Mouse (Mus musculus): Measurements from ENCODE around the gene Styxl1.

Styxl1 gene

DNA sequence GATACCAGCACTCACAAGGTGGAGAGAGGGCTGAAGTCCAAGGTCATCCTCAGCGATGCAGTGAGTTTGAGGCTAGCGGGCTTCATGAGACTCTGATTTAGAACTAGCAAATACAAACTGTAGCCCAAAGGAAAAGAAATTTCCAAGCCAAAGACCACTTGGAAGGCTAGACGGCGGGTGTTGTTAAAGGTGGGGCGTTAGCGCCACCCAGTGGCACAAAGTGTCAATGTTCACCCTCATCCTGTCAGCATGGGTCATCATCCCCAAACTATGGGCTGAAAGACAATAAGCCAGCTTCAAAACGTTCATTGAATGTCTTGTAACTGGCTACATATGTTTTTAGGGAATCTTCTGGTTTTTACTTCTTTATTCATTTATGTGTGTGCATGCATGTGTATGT lies 14.7 kb downstream of the Styxl1 start:
- DNase-seq = peak; percentile 82

- no peak for DNase-seq
Observed at GRCm38 (mm10) chr5:135761881-135762280, 16.3 kb downstream of the Styxl1 start.

GRCm38 (mm10) chr5:135751595-135751994 lies 26.6 kb downstream of the Styxl1 start:
- no peak for DNase-seq

DNA sequence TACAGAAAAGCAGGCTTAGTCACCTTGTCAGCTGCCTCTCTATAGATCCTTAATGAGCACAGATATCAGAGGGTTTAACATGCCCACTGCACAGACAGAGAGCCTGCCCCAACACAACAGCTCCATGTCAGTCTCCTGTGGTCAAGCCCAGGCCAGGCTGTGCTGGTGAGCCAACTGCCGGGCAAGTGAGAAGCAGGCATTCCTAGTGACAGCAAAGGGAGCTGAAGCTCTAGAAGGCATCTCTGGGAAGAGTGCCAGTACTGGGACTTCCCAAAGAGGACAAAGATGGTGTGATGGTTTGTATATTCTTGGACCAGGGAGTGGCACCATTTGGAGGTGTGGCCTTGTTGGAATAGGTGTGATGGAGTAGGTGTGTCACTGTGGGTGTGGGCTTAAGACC lies 27.1 kb downstream of the Styxl1 start:
- DNase-seq = no peak

GRCm38 (mm10) chr5:135744742-135745141 lies 33.4 kb downstream of the Styxl1 start:
- DNase-seq = no peak

DNA sequence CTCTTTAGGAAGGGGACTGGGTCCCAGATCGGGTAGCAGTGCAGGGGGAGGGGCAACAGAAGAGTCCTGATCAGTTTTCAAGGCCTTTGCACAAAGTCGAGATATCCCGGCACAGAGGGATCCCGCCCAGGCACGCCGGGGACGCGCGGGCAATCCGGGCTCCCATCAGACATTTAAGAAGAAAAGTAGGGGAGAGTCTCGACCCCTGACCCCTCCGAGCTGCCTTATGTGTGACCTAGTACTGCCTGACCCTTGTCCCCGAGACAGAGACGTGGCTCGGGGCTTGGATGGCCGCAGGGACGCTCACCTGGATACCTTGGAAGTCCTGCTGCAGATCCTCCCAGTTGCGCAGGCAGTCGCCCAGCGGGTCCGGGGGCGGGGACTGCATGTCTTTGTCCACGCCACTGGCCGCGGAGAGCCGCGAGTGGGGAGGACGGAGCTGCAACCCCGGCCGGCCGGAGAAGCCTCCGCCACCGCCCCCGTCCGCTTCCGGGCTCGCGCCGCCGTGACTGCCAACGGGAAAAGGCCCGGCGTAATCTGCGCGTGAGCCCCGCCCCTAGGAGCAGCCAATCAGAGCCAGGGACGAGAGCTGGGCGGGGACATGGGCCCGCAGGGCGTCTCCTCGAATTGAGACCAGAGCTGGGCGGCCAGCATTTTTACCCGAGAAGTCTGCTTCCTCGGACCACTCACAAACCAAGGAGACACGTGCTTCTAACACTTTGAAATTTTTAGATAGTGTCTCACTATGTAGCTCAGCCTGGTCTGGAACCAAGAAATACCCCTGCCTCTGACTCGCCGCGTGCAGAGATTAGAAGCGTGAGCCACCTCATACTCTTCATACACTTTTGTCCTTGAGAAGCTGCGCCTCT lies 34.2 kb downstream of the Styxl1 start, which contains the start of gene Tmem120a:
Tmem120a (minus strand) TSS at position 708 of the 869 bp plus-strand sequence.
- DNase-seq = peak; percentile 99

GRCm38 (mm10) chr5:135742941-135743740 lies 35.0 kb downstream of the Styxl1 start:
- DNase-seq = peak; percentile 82

- DNase-seq = no peak
Observed at GRCm38 (mm10) chr5:135742156-135742555, 36.0 kb downstream of the Styxl1 start.

DNA sequence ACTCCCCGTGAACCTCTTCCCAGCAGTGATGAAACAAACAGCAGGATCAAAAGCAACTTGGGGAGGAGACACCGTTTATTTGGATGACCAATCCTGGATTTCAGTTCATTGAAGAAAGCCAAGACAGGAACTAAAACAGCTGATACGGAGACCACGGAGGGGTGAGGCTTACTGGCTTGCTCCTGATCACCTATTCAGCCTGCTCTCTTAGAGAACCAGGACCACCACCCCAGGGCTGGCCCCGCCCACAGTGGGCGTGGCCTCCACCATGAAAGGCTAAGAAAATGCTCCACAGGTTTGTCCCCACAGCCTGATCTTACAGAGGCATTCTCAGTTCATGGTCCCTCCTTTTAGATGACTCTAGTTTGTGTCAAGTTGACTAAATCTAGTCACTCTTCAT lies 39.9 kb downstream of the Styxl1 start:
- DNase-seq = no peak

DNA sequence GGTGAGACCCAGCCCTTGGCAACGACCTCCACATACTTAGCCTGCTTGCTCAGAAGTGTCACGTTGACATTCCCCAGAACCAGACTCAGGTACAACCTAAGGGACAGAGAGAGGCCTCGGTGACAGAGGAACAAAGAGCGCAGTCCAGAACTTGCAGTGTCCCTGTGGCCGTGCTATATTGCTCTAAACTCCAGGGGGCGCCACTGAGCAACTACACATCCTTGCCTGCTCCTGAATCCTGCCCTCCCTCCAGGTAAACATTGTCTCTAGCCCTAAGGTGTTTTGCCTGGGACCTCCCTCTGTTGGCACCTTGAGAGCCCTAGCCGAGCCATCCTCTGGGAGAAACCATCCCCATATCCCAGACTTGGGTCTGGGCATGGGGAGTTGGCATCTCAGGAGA lies 41.0 kb downstream of the Styxl1 start:
- no peak for DNase-seq

DNA sequence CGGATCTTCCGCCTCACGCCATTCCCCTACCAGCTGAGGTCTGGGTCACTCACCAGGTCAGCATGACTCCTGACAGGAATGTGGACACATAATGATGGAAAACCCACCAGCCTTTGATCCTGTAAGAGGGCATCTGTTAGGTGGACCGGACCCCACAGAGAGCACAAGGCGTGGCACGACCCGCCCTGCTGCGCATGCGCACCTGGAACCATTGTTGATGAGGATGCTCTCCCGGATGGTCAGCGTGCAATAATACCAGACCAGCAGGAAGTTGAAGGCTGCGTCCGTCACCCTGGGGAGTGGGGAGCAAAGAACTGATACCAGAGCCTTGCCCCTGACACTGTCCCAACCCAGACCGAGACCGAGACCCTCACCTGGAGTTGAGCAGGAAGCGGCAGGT lies 41.6 kb downstream of the Styxl1 start:
- no peak for DNase-seq

GRCm38 (mm10) chr5:135735741-135736140 lies 42.4 kb downstream of the Styxl1 start:
- DNase-seq = no peak

DNA sequence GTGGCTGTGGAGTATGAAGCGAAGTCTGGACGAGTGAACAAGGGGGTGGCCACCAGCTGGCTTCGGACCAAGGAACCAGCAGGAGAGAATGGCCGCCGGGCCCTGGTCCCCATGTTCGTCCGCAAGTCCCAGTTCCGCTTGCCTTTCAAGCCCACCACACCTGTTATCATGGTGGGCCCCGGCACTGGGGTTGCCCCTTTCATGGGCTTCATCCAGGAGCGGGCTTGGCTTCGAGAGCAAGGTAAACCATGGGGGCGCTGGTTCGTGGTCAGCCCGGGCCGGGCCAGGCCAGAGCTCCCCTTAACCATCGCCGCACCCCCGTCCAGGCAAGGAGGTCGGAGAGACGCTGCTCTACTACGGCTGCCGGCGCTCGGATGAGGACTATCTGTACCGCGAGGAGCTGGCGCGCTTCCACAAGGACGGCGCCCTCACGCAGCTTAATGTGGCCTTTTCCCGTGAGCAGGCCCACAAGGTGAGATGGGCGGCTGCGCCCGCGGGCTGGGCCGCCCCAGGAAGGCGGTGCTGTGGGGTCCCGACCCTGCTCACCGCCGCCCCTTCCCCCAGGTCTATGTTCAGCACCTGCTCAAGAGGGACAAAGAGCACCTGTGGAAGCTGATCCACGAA lies 44.0 kb downstream of the Styxl1 start:
- no peak for DNase-seq

DNA sequence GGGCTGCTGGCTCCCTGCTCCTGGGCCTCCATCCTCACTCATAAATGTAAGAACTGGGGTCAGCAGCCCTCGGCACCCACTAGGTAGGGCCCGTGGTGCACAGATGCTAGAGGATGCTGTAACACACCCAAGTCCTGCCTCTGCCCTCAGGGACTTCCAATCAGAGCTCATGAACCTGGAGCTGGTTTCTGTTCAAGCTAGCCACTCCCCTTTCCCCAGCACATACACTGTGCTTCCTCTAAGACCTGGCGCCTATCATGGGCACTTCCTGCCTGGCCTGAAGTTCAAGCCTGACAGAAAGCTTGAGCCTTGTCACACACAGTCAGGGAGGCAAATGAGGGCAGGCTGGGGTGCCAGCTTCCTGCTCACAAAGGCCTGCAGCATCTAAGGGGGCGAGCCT lies 45.1 kb downstream of the Styxl1 start:
- no peak for DNase-seq

GRCm38 (mm10) chr5:135731322-135731721 lies 46.9 kb downstream of the Styxl1 start:
- DNase-seq = no peak

DNA sequence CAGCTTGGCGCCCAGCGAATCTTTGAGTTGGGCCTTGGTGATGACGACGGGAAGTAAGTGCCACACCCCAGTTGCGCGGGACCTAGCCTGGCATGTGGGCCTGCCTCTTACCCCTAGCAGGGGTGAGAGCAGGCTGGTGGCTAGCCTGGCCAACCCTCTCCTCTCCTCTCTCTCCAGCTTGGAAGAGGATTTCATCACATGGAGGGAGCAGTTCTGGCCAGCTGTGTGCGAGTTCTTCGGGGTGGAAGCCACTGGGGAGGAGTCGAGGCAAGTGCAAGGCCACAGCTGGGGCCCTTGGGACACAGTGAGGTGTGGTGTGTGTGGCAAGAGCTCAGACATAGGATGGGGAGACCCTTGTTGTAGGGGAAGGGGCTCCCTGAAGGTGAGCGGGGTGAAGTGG lies 47.3 kb downstream of the Styxl1 start:
- no peak for DNase-seq

DNA sequence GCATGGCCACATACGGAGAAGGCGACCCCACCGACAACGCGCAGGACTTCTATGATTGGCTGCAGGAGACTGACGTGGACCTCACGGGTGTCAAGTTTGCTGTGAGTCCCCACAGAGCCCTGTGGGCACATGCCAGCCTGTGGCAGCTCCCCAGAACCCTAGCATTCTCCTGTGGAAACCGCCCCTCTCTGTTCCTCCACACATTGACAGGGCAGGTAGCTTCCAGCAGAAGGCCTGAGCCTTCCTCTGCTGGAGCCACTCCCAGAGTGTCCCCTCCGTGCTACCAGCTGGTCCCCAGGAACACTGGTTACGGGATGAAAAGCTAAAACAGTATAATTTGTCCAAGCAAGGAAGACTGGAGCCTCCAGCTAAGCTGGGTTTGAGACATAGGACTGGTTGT lies 47.9 kb downstream of the Styxl1 start:
- DNase-seq = no peak

- no peak for DNase-seq
Observed at GRCm38 (mm10) chr5:135729351-135729750, 48.8 kb downstream of the Styxl1 start.

- DNase-seq = no peak
Observed at GRCm38 (mm10) chr5:135728361-135728760, 49.8 kb downstream of the Styxl1 start.

GRCm38 (mm10) chr5:135727871-135728270 lies 50.3 kb downstream of the Styxl1 start:
- no peak for DNase-seq

- no peak for DNase-seq
Observed at GRCm38 (mm10) chr5:135726641-135727346, 51.4 kb downstream of the Styxl1 start.

DNA sequence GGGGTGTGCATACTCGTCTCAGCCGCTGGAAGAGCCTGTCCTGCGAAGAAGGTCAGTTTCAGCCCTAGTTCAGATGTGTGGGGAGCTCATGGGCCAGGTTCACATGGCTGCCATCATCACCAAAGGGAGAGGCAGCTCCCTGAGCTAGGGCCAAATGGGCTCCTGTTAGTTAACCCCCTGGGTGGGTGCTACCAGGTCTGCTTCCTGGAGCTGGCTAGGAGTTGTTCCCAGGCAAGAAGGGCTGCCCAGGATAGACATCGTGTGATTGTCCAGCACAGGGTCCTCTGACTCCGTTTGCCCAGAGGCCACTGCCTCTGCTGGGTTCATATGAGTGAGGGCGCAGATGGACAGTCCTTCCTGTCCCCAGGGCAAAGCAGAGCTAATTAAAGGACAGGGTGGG lies 52.2 kb downstream of the Styxl1 start:
- DNase-seq = no peak

DNA sequence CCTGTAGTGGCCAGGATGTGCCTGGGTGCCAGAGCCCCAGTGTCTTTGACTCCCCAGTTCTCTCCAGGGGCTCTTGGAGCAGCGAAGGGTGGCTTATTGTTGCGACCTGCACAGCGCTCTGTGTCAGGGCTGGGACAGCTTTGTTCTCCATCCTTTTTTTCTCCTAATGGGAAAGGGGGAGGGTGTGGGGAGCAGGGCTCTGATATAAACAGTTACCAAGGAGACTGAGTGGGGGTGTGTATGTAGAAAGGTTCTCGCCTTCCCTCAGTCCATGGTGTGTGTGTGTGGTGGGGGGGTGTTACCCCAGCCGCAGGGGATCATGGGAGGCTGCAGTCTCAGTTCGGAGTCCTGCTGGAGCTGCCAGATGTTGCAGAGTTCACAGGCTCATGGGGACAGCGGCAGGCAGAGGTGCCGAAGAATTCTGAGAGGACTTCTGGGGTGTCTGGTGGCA lies 52.8 kb downstream of the Styxl1 start:
- DNase-seq = peak; percentile 84
